Mouse (Mus musculus) MEL (cell line): ENCODE data around the gene Slc25a36. TPM values are rescaled to one million over a fixed set of nuclear protein-coding genes. Genes with fewer than 3 reads are reported as not detected.

ENCODE experiments used
- DNase-seq: peaks from one replicate; pipeline ENCODE4 v3.0.0; 2011; ENCODE audit warnings: low read depth, low spot score
- H3K27ac ChIP-seq: 2 replicates; pipeline ENCODE4 v1.5.1; 2012; ENCODE audit warnings: low read depth, mild to moderate bottlenecking, control low read depth, low read length, moderate library complexity; ENCODE audit not compliant: control insufficient read depth
- H3K27me3 ChIP-seq, 2 experiments: fragments of 150-350 bp in 1 of 2; sonication (generic) in 1 of 2; 2 replicates each; pipeline ENCODE4 v1.6.1; 2012; ENCODE audit warnings: low read length in 2 of 2, mild to moderate bottlenecking in 2 of 2, improper control_type of control experiment in 1 of 2, moderate library complexity in 1 of 2; ENCODE audit not compliant: insufficient read depth in 2 of 2, control insufficient read depth in 1 of 2
- H3K36me3 ChIP-seq, 2 experiments: 2 replicates each; pipeline ENCODE4 v1.6.1; 2012 to 2014; ENCODE audit warnings: low read length in 2 of 2, improper control_type of control experiment in 1 of 2, inconsistent platforms in 1 of 2, mild to moderate bottlenecking in 1 of 2; ENCODE audit not compliant: insufficient read depth in 2 of 2, control insufficient read depth in 1 of 2
- H3K4me1 ChIP-seq, 2 experiments: fragments of 150-350 bp in 1 of 2; sonication (generic) in 1 of 2; 2 replicates each; pipeline ENCODE4 v1.6.1; 2012; ENCODE audit warnings: low read length in 2 of 2, improper control_type of control experiment in 1 of 2, mild to moderate bottlenecking in 1 of 2; ENCODE audit not compliant: insufficient read depth in 2 of 2, control insufficient read depth in 1 of 2
- H3K4me3 ChIP-seq, 2 experiments: fragments of 150-350 bp in 1 of 2; sonication (generic) in 1 of 2; 2 replicates each; pipeline ENCODE4 v1.5.1; 2012; ENCODE audit warnings: low read depth in 2 of 2, low read length in 2 of 2, mild to moderate bottlenecking in 2 of 2, moderate library complexity in 2 of 2, control low read depth in 1 of 2, improper control_type of control experiment in 1 of 2; ENCODE audit not compliant: control insufficient read depth in 1 of 2, insufficient read depth in 1 of 2
- H3K79me2 ChIP-seq: 2 replicates; pipeline ENCODE4 v1.6.1; 2012; ENCODE audit warnings: mild to moderate bottlenecking, low read length, moderate library complexity; ENCODE audit not compliant: control insufficient read depth, poor library complexity, insufficient read depth
- H3K9ac ChIP-seq: 2 replicates; pipeline ENCODE4 v1.6.1; 2012; ENCODE audit warnings: low read depth, mild to moderate bottlenecking, control low read depth, low read length, moderate library complexity; ENCODE audit not compliant: control insufficient read depth, poor library complexity, severe bottlenecking
- H3K9me3 ChIP-seq: fragments of 150-350 bp; sonication (generic); replicated peaks from 2 replicates; pipeline ENCODE4 v1.6.1; 2012; ENCODE audit warnings: mild to moderate bottlenecking, low read length, improper control_type of control experiment, moderate library complexity; ENCODE audit not compliant: insufficient read depth
- CHD1 ChIP-seq: IDR thresholded peaks from 2 replicates; pipeline ENCODE4 v1.6.1; 2012; ENCODE audit warnings: low read depth, mild to moderate bottlenecking, inconsistent platforms, low read length, improper control_type of control experiment
- CHD2 ChIP-seq: IDR thresholded peaks from 2 replicates; pipeline ENCODE4 v1.6.1; 2011; ENCODE audit warnings: low read length, improper control_type of control experiment
- CTCF ChIP-seq, 3 experiments: IDR thresholded peaks in 2 of 3; conservative IDR thresholded peaks in 1 of 3; 2 replicates each; pipeline ENCODE4 v1.5.1; 2011 to 2012; ENCODE audit warnings: low read length in 3 of 3, low read depth in 2 of 3, mild to moderate bottlenecking in 2 of 3, improper control_type of control experiment in 1 of 3, inconsistent platforms in 1 of 3, mixed read lengths in 1 of 3, moderate library complexity in 1 of 3; ENCODE audit not compliant: control insufficient read depth in 1 of 3, insufficient read depth in 1 of 3, poor library complexity in 1 of 3, severe bottlenecking in 1 of 3
- ELF1 ChIP-seq: IDR thresholded peaks from 2 replicates; pipeline ENCODE4 v1.6.1; 2014; ENCODE audit warnings: low read depth, mild to moderate bottlenecking, inconsistent platforms, low read length, improper control_type of control experiment, moderate library complexity
- EP300 ChIP-seq, 2 experiments: IDR thresholded peaks; 2 replicates each; pipeline ENCODE4 v1.6.1; 2011; ENCODE audit warnings: improper control_type of control experiment in 2 of 2, low read length in 2 of 2, low read depth in 1 of 2, mild to moderate bottlenecking in 1 of 2
- GABPA ChIP-seq: IDR thresholded peaks from 2 replicates; pipeline ENCODE4 v1.6.1; 2012; ENCODE audit warnings: low read depth, mild to moderate bottlenecking, inconsistent platforms, low read length, improper control_type of control experiment, moderate library complexity
- GATA1 ChIP-seq: IDR thresholded peaks from 2 replicates; pipeline ENCODE4 v1.6.1; 2011; ENCODE audit warnings: low read depth, low read length, improper control_type of control experiment
- HCFC1 ChIP-seq: IDR thresholded peaks from 2 replicates; pipeline ENCODE4 v1.6.1; 2012; ENCODE audit warnings: low read depth, mild to moderate bottlenecking, inconsistent platforms, low read length, improper control_type of control experiment, moderate library complexity
- JUND ChIP-seq: IDR thresholded peaks from 2 replicates; pipeline ENCODE4 v1.6.1; 2011; ENCODE audit warnings: low read depth, mild to moderate bottlenecking, improper control_type of control experiment, low read length
- MAFK ChIP-seq: IDR thresholded peaks from 2 replicates; pipeline ENCODE4 v1.6.1; 2011; ENCODE audit warnings: low read depth, mild to moderate bottlenecking, low read length, improper control_type of control experiment, borderline replicate concordance
- MAX ChIP-seq: IDR thresholded peaks from 2 replicates; pipeline ENCODE4 v1.6.1; 2011; ENCODE audit warnings: low read length, improper control_type of control experiment
- MAZ ChIP-seq: IDR thresholded peaks from 2 replicates; pipeline ENCODE4 v1.6.1; 2012; ENCODE audit warnings: low read depth, mild to moderate bottlenecking, inconsistent platforms, low read length, improper control_type of control experiment
- MXI1 ChIP-seq: IDR thresholded peaks from 2 replicates; pipeline ENCODE4 v1.6.1; 2011; ENCODE audit warnings: mild to moderate bottlenecking, low read depth, low read length, improper control_type of control experiment
- MYB ChIP-seq: IDR thresholded peaks from 2 replicates; pipeline ENCODE4 v1.6.1; 2011; ENCODE audit warnings: mild to moderate bottlenecking, low read depth, low read length, improper control_type of control experiment
- NELFE ChIP-seq: IDR thresholded peaks from 2 replicates; pipeline ENCODE4 v1.6.1; 2011; ENCODE audit warnings: low read depth, low read length, improper control_type of control experiment
- NRF1 ChIP-seq: IDR thresholded peaks from 2 replicates; pipeline ENCODE4 v1.6.1; 2014; ENCODE audit warnings: low read depth, mild to moderate bottlenecking, inconsistent platforms, low read length, improper control_type of control experiment, moderate library complexity; ENCODE audit not compliant: poor library complexity, insufficient read depth, severe bottlenecking
- POLR2A ChIP-seq, 2 experiments: IDR thresholded peaks; 2 replicates each; pipeline ENCODE4 v1.6.1; 2011 to 2012; ENCODE audit warnings: low read length in 2 of 2, mild to moderate bottlenecking in 2 of 2, control low read depth in 1 of 2, improper control_type of control experiment in 1 of 2, low read depth in 1 of 2, moderate library complexity in 1 of 2; ENCODE audit not compliant: control insufficient read depth in 1 of 2, insufficient read depth in 1 of 2, poor library complexity in 1 of 2
- TBP ChIP-seq: IDR thresholded peaks from 2 replicates; pipeline ENCODE4 v1.8.0; 2011; ENCODE audit warnings: low read depth, low read length, improper control_type of control experiment
- USF2 ChIP-seq, 2 experiments: IDR thresholded peaks; 2 replicates each; pipeline ENCODE4 v1.6.1; 2011 to 2012; ENCODE audit warnings: improper control_type of control experiment in 2 of 2, low read length in 2 of 2, borderline replicate concordance in 1 of 2, inconsistent platforms in 1 of 2, low read depth in 1 of 2, mild to moderate bottlenecking in 1 of 2; ENCODE audit not compliant: insufficient read depth in 1 of 2
- ZNF384 ChIP-seq: IDR thresholded peaks from 2 replicates; pipeline ENCODE4 v1.6.1; 2012; ENCODE audit warnings: low read depth, mild to moderate bottlenecking, inconsistent platforms, low read length, improper control_type of control experiment
- polyA plus RNA-seq, 2 experiments: library from polyadenylated mRNA; stranded (reverse) in 1 of 2; unstranded in 1 of 2; fragments of >175 nt in 1 of 2; fragments of >200 nt in 1 of 2; gene quantifications; 2 replicates each; pipeline versions ENCODE4 v1.2.1 to v1.2.4; 2012; ENCODE audit warnings: low replicate concordance in 2 of 2, low read depth in 1 of 2; ENCODE audit not compliant: insufficient read length in 2 of 2, insufficient read depth in 1 of 2, missing spikeins in 1 of 2
- total RNA-seq: library from RNA; depleted of rRNA; stranded (reverse); fragments of 300-350 nt; gene quantifications from 2 replicates; pipeline ENCODE4 v1.2.3, GENCODE M21; 2012

Gene Slc25a36
- total and polyA plus RNA-seq, 3 experiments, result 11.9 to 13.0 TPM; not detected in 1

DNA sequence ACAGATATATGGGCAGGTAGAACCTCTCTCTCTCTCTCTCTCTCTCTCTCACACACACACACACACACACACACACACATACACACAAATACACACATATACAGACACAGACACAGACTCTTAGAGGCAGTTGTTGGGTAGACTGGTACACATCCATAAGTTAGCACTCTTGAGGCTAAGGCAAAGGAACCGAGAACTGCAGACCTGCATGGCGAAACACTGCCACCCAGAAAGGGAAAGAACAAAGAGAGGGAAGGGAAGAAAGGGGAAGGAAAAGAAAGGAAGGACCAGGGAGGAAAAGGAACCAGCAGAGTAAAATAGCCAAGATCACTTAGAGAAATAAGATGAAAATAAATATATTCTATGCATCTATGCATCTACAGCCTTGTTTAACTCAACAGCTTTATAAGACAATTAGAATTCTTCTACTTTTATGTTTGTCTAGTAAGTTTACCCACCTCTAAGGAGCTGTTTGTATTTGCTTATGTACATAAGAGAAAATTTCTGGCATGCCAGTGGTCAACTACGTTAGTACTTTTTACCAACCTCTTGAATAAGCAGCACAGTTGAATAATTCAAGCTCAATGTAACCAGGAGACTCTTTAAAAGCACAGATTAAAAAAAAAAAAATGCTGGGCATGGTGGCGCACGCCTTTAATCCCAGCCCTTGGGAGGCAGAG, 4.3 kb downstream of the Slc25a36 start:
- H3K27ac ChIP-seq, result no peak overlapping the region
- no peak for DNase-seq
- H3K4me3 ChIP-seq, result no peak overlapping the region
- H3K4me1 ChIP-seq, result peaks cover 5 to 12% of the 10 kb centered on the region in 2 experiments
- no peaks in the 10 kb centered on the region for H3K9me3 ChIP-seq
- no peak overlapping the region for H3K9ac ChIP-seq
- no peak for TF ChIP-seq TBP
- H3K36me3 ChIP-seq, result peaks cover 0 to 23% of the 10 kb centered on the region in 2 experiments; a peak in 3 of 4 replicates
- no peaks in the 10 kb centered on the region for H3K27me3 ChIP-seq
- H3K79me2 ChIP-seq, result peaks cover 52% of the 10 kb centered on the region

- DNase-seq, result peak; percentile 54
Measured at GRCm38 (mm10) chr9:97105400-97105985, 5.5 kb downstream of the Slc25a36 start.

GRCm38 (mm10) chr9:97103376-97104061, 7.4 kb downstream of the Slc25a36 start:
- Histone ChIP-seq H3K9ac (no peak overlapping the region), H3K27ac (no peak overlapping the region)
- TF ChIP-seq HCFC1 (no peak), CHD1 (no peak), GATA1 (no peak), MAZ (no peak), CTCF (IDR thresholded peaks at IDR 0.05 in 2 of 3, conservative IDR thresholded peaks at IDR 0.05 in 1 of 3; ENCODE audit: control insufficient read depth in 1 of 3, insufficient read depth in 1 of 3, low read depth in 2 of 3, low read length in 3 of 3, poor library complexity in 1 of 3, severe bottlenecking in 1 of 3) (no peak), POLR2A (IDR thresholded peaks at IDR 0.05; ENCODE audit: control insufficient read depth in 1 of 2, insufficient read depth in 1 of 2, low read depth in 1 of 2, low read length in 2 of 2, poor library complexity in 1 of 2) (no peak), USF2 (IDR thresholded peaks at IDR 0.05; ENCODE audit: borderline replicate concordance in 1 of 2, insufficient read depth in 1 of 2, low read depth in 1 of 2, low read length in 2 of 2) (no peak), NRF1 (no peak), EP300 (IDR thresholded peaks at IDR 0.05; ENCODE audit: low read depth in 1 of 2, low read length in 2 of 2) (no peak), MAX (no peak), MYB (no peak), TBP (no peak), JUND (no peak), GABPA (no peak), ELF1 (no peak), MXI1 (no peak), NELFE (no peak), CHD2 (no peak)

More at GRCm38 (mm10) chr9:97105400-97105985, 5.5 kb downstream of the Slc25a36 start:
- H3K9me3 ChIP-seq, result no peaks in the 10 kb centered on the region
- no peaks in the 10 kb centered on the region for H3K27me3 ChIP-seq
- peak; percentile 89 for TF ChIP-seq ZNF384
- no peak for TF ChIP-seq MAFK
- H3K27ac ChIP-seq, result peak overlapping the region; percentile 12; the same call in 1 of the 2 replicates
- peaks cover 4 to 10% of the 10 kb centered on the region in 2 experiments; a peak in 3 of 4 replicates for H3K4me1 ChIP-seq
- no peak overlapping the region for H3K4me3 ChIP-seq
- peaks cover 54% of the 10 kb centered on the region for H3K79me2 ChIP-seq
- H3K9ac ChIP-seq, result no peak overlapping the region
- H3K36me3 ChIP-seq, result peaks cover 0 to 23% of the 10 kb centered on the region in 2 experiments; a peak in 3 of 4 replicates

More at GRCm38 (mm10) chr9:97103376-97104061, 7.4 kb downstream of the Slc25a36 start:
- DNase-seq, result no peak
- Histone ChIP-seq H3K79me2 (peaks cover 39% of the 10 kb centered on the region), H3K36me3 (peaks cover 4 to 13% of the 10 kb centered on the region in 2 experiments), H3K9me3 (no peaks in the 10 kb centered on the region), H3K27me3 (no peaks in the 10 kb centered on the region), H3K4me3 (no peak overlapping the region), H3K4me1 (peaks cover 4 to 6% of the 10 kb centered on the region in 2 experiments)
